Mouse (Mus musculus): ENCODE results near the gene Brwd3. TPM values are rescaled to one million over a fixed set of nuclear protein-coding genes. Genes with fewer than 3 reads are reported as not detected.

Gene Brwd3
- polyA plus RNA-seq, 1 experiment from 2014 or later, result 5.9 TPM

DNA sequence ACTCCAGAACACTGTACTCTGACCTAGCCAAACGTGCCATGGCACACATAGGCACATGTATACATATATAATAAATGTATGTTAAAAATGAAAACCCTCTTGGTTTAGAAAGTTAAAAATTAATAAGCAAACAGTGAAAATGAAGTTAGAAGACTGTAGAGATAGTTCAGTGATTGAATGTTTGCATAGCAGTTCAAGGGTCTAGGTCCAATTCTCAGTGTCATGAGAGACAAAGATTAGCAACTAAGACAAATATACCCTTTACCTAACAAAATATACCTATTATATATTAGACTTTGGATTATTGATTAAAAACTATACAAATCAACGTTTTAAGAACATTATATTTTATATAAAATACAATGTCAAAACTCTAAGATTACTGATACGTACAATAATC, 36.9 kb downstream of the Brwd3 start:
- no peaks in the 10 kb centered on the region for H3K4me1 ChIP-seq (ENCODE audit: control insufficient read depth, insufficient read depth, low read length)
- H3K27ac ChIP-seq (replicated peaks; ENCODE audit: low read depth, low read length), result no peak overlapping the region
- ATAC-seq (ENCODE audit: low FRiP score, low TSS enrichment), result no peak
- H3K4me2 ChIP-seq (ENCODE audit: low read length), result no peak overlapping the region
- no peak overlapping the region for H3K9ac ChIP-seq (replicated peaks; ENCODE audit: low read length)
- no peaks in the 10 kb centered on the region for H3K9me3 ChIP-seq (ENCODE audit: control insufficient read depth, low read length)
- WGBS, result 75% methylated on average over 3 of the region's 3 CpGs
- H3K4me3 ChIP-seq (replicated peaks; ENCODE audit: low read depth, low read length), result no peak overlapping the region
- H3K27me3 ChIP-seq (ENCODE audit: control insufficient read depth, insufficient read depth, low read length), result no peaks in the 10 kb centered on the region
- H3K36me3 ChIP-seq (ENCODE audit: control insufficient read depth, insufficient read depth, low read length), result no peaks in the 10 kb centered on the region
- DNase-seq, result no peak

DNA sequence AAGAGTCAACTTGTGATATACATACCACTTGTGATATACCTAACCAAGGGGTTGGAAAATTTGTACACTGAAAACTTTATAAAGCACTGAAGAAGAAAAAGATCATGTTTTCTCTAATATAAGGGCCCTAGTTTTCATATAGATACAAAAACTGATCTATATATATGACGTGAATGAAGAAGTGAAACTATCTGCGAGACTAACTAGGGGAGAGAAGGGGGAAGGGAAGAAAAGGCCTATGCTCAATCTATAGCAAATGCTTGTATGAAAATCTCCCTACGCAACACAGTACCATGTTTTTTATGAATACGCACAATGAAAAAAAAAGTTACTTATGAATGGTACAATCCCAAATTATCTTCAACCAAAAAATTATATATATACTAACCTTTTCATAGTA, 50.4 kb downstream of the Brwd3 start:
- no peak for DNase-seq
- H3K4me3 ChIP-seq (replicated peaks; ENCODE audit: low read depth, low read length), result no peak overlapping the region

DNA sequence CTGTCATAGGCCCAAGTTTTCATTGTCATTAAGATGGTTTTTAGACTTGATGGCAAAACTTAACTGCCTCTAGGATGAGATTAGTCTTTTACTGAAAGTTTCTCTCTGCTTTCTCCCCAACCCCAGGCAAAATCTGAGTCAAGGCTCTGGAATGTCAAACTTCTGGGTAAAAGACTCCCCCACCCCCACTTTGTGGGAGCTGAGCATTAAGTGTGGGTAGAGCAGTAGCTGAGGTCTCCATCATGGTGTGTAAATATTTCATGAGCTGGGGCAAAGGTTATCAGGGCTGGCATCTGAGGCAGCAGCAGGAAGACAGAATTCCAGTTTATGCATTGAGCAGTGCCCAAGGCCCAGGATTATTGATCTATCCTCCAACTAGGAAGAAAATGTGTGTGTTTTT, 102.4 kb downstream of the Brwd3 start:
- no peaks in the 10 kb centered on the region for H3K36me3 ChIP-seq (ENCODE audit: control insufficient read depth, insufficient read depth, low read length)
- no peak overlapping the region for H3K4me3 ChIP-seq (replicated peaks; ENCODE audit: low read depth, low read length)
- no peak for DNase-seq
- no peak overlapping the region for H3K4me2 ChIP-seq (ENCODE audit: low read length)
- no peaks in the 10 kb centered on the region for H3K4me1 ChIP-seq (ENCODE audit: control insufficient read depth, insufficient read depth, low read length)
- no peak overlapping the region for H3K9ac ChIP-seq (replicated peaks; ENCODE audit: low read length)
- H3K27ac ChIP-seq (replicated peaks; ENCODE audit: low read depth, low read length), result no peak overlapping the region
- H3K9me3 ChIP-seq (ENCODE audit: control insufficient read depth, low read length), result no peaks in the 10 kb centered on the region
- ATAC-seq (ENCODE audit: low FRiP score, low TSS enrichment), result no peak
- no peaks in the 10 kb centered on the region for H3K27me3 ChIP-seq (ENCODE audit: control insufficient read depth, insufficient read depth, low read length)

More for the DNA sequence above, 50.4 kb downstream of the Brwd3 start:
- WGBS, result 96% methylated on average over 4 of the region's 4 CpGs
- H3K4me1 ChIP-seq (ENCODE audit: control insufficient read depth, insufficient read depth, low read length), result no peaks in the 10 kb centered on the region
- H3K9ac ChIP-seq (replicated peaks; ENCODE audit: low read length), result no peak overlapping the region
- H3K4me2 ChIP-seq (ENCODE audit: low read length), result no peak overlapping the region
- H3K36me3 ChIP-seq (ENCODE audit: control insufficient read depth, insufficient read depth, low read length), result no peaks in the 10 kb centered on the region
- H3K27me3 ChIP-seq (ENCODE audit: control insufficient read depth, insufficient read depth, low read length), result no peaks in the 10 kb centered on the region
- no peak overlapping the region for H3K27ac ChIP-seq (replicated peaks; ENCODE audit: low read depth, low read length)
- ATAC-seq (ENCODE audit: low FRiP score, low TSS enrichment), result no peak
- H3K9me3 ChIP-seq (ENCODE audit: control insufficient read depth, low read length), result no peaks in the 10 kb centered on the region

DNA sequence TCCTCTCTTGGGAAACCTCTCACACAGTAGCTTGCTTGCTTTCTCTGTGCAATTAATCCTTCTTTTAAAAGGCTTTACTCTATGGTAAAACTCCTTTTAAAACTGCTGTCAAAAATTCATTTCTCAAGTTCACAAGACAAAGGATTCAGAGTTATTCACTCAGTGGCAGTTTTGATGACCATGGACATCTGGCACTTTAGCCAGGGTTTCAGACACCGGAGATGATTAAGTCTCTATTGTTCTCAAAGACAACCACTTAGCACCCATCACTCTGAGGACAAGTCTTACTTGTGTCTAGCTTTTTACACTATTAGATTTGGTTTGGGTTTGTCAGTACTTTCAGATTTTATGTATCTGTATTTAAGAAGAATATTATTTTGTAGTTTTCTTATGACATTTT, 104.6 kb downstream of the Brwd3 start:
- no peak for DNase-seq
- H3K4me2 ChIP-seq (ENCODE audit: low read length), result no peak overlapping the region
- 36% methylated on average over 1 of the region's 1 CpGs for WGBS
- H3K27me3 ChIP-seq (ENCODE audit: control insufficient read depth, insufficient read depth, low read length), result no peaks in the 10 kb centered on the region
- no peaks in the 10 kb centered on the region for H3K9me3 ChIP-seq (ENCODE audit: control insufficient read depth, low read length)
- H3K4me3 ChIP-seq (replicated peaks; ENCODE audit: low read depth, low read length), result no peak overlapping the region
- H3K27ac ChIP-seq (replicated peaks; ENCODE audit: low read depth, low read length), result no peak overlapping the region
- no peak overlapping the region for H3K9ac ChIP-seq (replicated peaks; ENCODE audit: low read length)
- H3K36me3 ChIP-seq (ENCODE audit: control insufficient read depth, insufficient read depth, low read length), result no peaks in the 10 kb centered on the region
- H3K4me1 ChIP-seq (ENCODE audit: control insufficient read depth, insufficient read depth, low read length), result no peaks in the 10 kb centered on the region
- no peak for ATAC-seq (ENCODE audit: low FRiP score, low TSS enrichment)

DNA sequence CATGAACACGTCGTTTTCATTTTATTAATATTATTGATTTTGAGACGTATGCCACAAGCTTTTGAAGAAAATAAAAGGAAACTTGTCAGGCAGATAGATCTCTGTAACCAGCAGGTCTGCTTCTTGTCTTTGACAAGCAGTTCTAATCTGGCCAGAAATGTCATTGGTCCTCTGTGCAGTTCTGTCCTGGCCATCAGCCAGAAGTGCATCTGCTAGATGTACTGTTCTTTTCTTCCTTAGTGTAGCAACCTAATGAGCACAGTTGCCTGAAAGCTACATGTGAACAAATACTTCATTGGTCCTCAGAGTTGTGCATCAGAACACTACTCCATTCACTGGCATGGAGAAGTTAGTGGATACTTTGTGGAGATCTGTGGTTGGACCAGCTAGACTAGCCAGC, 105.1 kb downstream of the Brwd3 start:
- no peaks in the 10 kb centered on the region for H3K27me3 ChIP-seq (ENCODE audit: control insufficient read depth, insufficient read depth, low read length)
- no peaks in the 10 kb centered on the region for H3K4me1 ChIP-seq (ENCODE audit: control insufficient read depth, insufficient read depth, low read length)
- H3K4me3 ChIP-seq (replicated peaks; ENCODE audit: low read depth, low read length), result no peak overlapping the region
- H3K27ac ChIP-seq (replicated peaks; ENCODE audit: low read depth, low read length), result no peak overlapping the region
- H3K4me2 ChIP-seq (ENCODE audit: low read length), result no peak overlapping the region
- WGBS, result 62% methylated on average over 3 of the region's 3 CpGs
- H3K9ac ChIP-seq (replicated peaks; ENCODE audit: low read length), result no peak overlapping the region
- ATAC-seq (ENCODE audit: low FRiP score, low TSS enrichment) (no peak), DNase-seq (peak; percentile 8)
- no peaks in the 10 kb centered on the region for H3K9me3 ChIP-seq (ENCODE audit: control insufficient read depth, low read length)
- H3K36me3 ChIP-seq (ENCODE audit: control insufficient read depth, insufficient read depth, low read length), result no peaks in the 10 kb centered on the region

DNA sequence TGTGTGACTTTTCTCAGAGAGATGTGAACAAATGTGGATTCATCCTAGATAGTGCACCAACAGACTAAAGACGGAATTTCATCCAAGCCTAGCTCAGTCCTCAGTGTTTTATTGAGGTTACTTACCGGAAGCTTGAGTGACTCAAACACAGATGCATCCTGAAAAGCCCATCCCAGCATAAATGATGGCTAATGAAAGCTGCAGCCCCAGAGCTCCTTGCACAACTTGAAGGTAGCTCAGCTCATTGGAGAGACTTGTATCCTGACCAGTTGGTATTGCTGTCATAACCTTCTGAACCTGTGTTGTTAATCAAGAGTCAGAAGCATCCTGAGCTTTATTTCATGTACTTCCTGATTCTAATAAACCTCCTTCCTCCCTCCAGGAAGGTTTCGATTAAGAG, 105.8 kb downstream of the Brwd3 start:
- H3K27me3 ChIP-seq (ENCODE audit: control insufficient read depth, insufficient read depth, low read length), result no peaks in the 10 kb centered on the region
- H3K4me2 ChIP-seq (ENCODE audit: low read length), result no peak overlapping the region
- H3K27ac ChIP-seq (replicated peaks; ENCODE audit: low read depth, low read length), result no peak overlapping the region
- H3K4me1 ChIP-seq (ENCODE audit: control insufficient read depth, insufficient read depth, low read length), result no peaks in the 10 kb centered on the region
- H3K36me3 ChIP-seq (ENCODE audit: control insufficient read depth, insufficient read depth, low read length), result no peaks in the 10 kb centered on the region
- no peak for ATAC-seq (ENCODE audit: low FRiP score, low TSS enrichment)
- no peak overlapping the region for H3K9ac ChIP-seq (replicated peaks; ENCODE audit: low read length)
- H3K9me3 ChIP-seq (ENCODE audit: control insufficient read depth, low read length), result no peaks in the 10 kb centered on the region
- H3K4me3 ChIP-seq (replicated peaks; ENCODE audit: low read depth, low read length), result no peak overlapping the region
- no peak for DNase-seq
- 82% methylated on average over 3 of the region's 3 CpGs for WGBS

DNA sequence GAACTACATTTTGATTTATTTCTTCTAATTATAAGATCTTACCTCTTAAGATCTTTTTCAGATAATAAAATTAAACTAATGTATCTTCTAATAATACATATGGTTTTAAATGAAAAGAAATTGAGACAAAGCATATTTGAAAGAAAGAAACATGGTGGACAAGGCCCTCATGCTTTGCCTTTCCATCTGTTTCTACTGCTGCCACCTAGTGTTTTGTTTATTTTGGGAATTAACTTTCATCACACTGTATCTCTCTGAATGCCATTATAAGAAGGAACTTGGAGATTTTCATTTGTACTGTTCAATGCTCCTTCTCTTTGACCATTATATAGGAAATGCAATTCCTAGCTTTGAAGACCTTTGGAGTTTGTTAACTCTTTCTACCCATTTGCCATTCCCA, 109.9 kb downstream of the Brwd3 start:
- Histone ChIP-seq H3K9me3 (ENCODE audit: control insufficient read depth, low read length) (no peaks in the 10 kb centered on the region), H3K9ac (replicated peaks; ENCODE audit: low read length) (no peak overlapping the region), H3K27ac (replicated peaks; ENCODE audit: low read depth, low read length) (no peak overlapping the region), H3K4me2 (ENCODE audit: low read length) (no peak overlapping the region), H3K27me3 (ENCODE audit: control insufficient read depth, insufficient read depth, low read length) (no peaks in the 10 kb centered on the region), H3K36me3 (ENCODE audit: control insufficient read depth, insufficient read depth, low read length) (no peaks in the 10 kb centered on the region), H3K4me1 (ENCODE audit: control insufficient read depth, insufficient read depth, low read length) (no peaks in the 10 kb centered on the region), H3K4me3 (replicated peaks; ENCODE audit: low read depth, low read length) (no peak overlapping the region)
- ATAC-seq (ENCODE audit: low FRiP score, low TSS enrichment), result no peak
- DNase-seq, result no peak

DNA sequence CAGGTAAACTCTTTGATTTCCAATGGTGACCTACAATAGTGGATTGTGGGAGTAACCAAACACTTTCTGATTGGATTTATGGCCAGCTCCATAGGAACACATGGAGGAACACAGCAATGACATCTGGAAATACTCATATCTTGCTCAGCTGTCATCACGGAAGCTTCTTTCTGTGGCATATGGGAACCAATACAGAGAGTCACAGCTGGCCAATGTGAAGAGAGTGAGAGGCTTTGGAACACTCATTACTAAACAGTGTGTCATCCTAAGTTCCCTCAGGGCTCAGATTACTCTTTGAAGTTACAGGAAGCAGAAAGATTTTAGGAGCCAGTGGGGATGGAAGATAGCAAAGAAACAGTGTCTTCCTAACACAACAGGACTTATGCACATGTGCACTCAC, 111.7 kb downstream of the Brwd3 start:
- Histone ChIP-seq H3K4me1 (ENCODE audit: control insufficient read depth, insufficient read depth, low read length) (no peaks in the 10 kb centered on the region), H3K36me3 (ENCODE audit: control insufficient read depth, insufficient read depth, low read length) (no peaks in the 10 kb centered on the region), H3K27ac (replicated peaks; ENCODE audit: low read depth, low read length) (no peak overlapping the region), H3K9me3 (ENCODE audit: control insufficient read depth, low read length) (no peaks in the 10 kb centered on the region), H3K4me2 (ENCODE audit: low read length) (no peak overlapping the region), H3K9ac (replicated peaks; ENCODE audit: low read length) (no peak overlapping the region), H3K4me3 (replicated peaks; ENCODE audit: low read depth, low read length) (no peak overlapping the region), H3K27me3 (ENCODE audit: control insufficient read depth, insufficient read depth, low read length) (no peaks in the 10 kb centered on the region)
- DNase-seq, result no peak
- ATAC-seq (ENCODE audit: low FRiP score, low TSS enrichment), result no peak
- WGBS, result 81% methylated on average over 1 of the region's 1 CpGs

DNA sequence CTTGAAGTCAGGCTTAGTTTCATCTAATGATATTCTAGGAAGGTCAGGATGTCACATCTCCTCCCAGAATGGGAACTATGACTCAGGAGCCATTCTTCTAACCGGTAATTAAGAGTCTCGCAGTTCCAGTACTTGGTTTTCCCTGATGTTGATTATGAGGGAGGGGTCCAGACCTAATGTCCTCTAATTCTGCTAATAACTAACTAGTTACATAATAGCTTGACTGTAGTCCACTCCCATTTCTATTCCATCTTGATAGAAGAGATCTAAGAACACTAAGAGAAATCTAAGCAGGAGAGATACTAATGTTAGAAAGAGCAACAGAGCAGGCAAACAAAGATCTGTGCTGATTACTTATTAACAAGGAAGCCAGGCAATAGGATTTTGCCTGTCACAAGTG, 129.9 kb downstream of the Brwd3 start:
- 74% methylated on average over 2 of the region's 2 CpGs for WGBS
- ATAC-seq (ENCODE audit: low FRiP score, low TSS enrichment) (no peak), DNase-seq (no peak)
- Histone ChIP-seq H3K4me2 (ENCODE audit: low read length) (no peak overlapping the region), H3K36me3 (ENCODE audit: control insufficient read depth, insufficient read depth, low read length) (no peaks in the 10 kb centered on the region), H3K4me1 (ENCODE audit: control insufficient read depth, insufficient read depth, low read length) (no peaks in the 10 kb centered on the region), H3K9ac (replicated peaks; ENCODE audit: low read length) (no peak overlapping the region), H3K27me3 (ENCODE audit: control insufficient read depth, insufficient read depth, low read length) (no peaks in the 10 kb centered on the region), H3K9me3 (ENCODE audit: control insufficient read depth, low read length) (no peaks in the 10 kb centered on the region), H3K4me3 (replicated peaks; ENCODE audit: low read depth, low read length) (no peak overlapping the region), H3K27ac (replicated peaks; ENCODE audit: low read depth, low read length) (no peak overlapping the region)
